8 mouse cellular contexts compared by ENCODE assay signal in the genomic region with DNA sequence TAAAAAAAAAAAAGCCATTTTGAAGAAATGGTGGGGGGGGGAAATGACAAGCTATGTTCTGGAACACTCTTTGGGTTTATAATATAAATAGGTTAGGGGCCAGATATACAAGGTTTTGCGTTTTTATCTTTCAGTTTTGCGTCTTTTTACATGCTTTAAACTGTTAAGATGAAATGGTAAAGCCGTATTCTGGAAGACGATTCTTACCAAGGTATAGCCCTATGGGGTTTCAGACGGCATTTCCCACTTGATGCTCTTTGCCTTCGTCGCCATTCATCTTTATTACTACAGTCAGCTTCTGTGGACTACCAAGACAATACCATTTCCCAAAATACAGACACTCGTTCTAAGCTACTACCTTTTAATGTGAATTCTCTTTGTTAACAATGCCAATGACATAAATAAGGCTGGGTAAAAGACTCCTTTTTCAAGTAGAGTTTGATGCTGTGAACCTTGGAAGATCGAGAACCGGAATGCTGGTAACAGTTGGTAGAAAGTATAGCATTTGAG. TPM values are rescaled to one million over a fixed set of nuclear protein-coding genes. Genes with fewer than 3 reads are reported as not detected.
A peak's percentile ranks its signal among the peaks of the same experiment; 100 is the strongest.
DNase-seq lines count a peak whose midpoint lies in the region; ATAC-seq and TF ChIP-seq lines count a peak whose summit lies in the region.

No protein-coding gene starts in this region.

- 10% methylated on average over 10 of the region's 10 CpGs for WGBS in hindbrain, embryonic 16.5 days
- WGBS in neural tube, embryonic 13.5 days = 11% methylated on average over 10 of the region's 10 CpGs

- peak; percentile 3 for DNase-seq in layer of hippocampus, adult 9-10 months (ENCODE audit: low spot score)
- DNase-seq in layer of hippocampus, postnatal 10 days (ENCODE audit: low spot score in 2 of 2) = no peak
- DNase-seq in adrenal gland, postnatal 4 days (ENCODE audit: low spot score in 2 of 2) = no peak
- DNase-seq in kidney, postnatal 25 days = no peak

- peak overlapping the region; percentile 98 for H3K9ac ChIP-seq in hindbrain, embryonic 16.5 days (ENCODE audit: low read depth, low read length)
- H3K9ac ChIP-seq in neural tube, embryonic 13.5 days = peak overlapping the region; percentile 97

- peak overlapping the region; percentile 56 for H3K4me2 ChIP-seq in hindbrain, embryonic 16.5 days (ENCODE audit: low read length)
- H3K4me2 ChIP-seq in neural tube, embryonic 13.5 days = peak overlapping the region; percentile 55

- TF ChIP-seq POLR2A in cortical plate, adult 2 months (IDR thresholded peaks at IDR 0.05; ENCODE audit: extremely low read depth, insufficient read depth, low read length) = no peak

- H3K4me3 ChIP-seq in cortical plate, adult 2 months (ENCODE audit: insufficient read depth, low read length) = peak overlapping the region; percentile 98; the same call in 1 of the 2 replicates
- H3K4me3 ChIP-seq in hindbrain, embryonic 16.5 days (ENCODE audit: low read length) = peak overlapping the region; percentile 87
- H3K4me3 ChIP-seq in neural tube, embryonic 13.5 days = peak overlapping the region; percentile 89

- no peaks in the 10 kb centered on the region for H3K36me3 ChIP-seq in hindbrain, embryonic 16.5 days (ENCODE audit: control insufficient read depth, insufficient read depth, low read length)
- no peaks in the 10 kb centered on the region for H3K36me3 ChIP-seq in neural tube, embryonic 13.5 days

- no peak overlapping the region for H3K27ac ChIP-seq in cortical plate, adult 2 months (ENCODE audit: insufficient read depth, low read length)
- peak overlapping the region; percentile 100 for H3K27ac ChIP-seq in hindbrain, embryonic 16.5 days (ENCODE audit: low read depth, low read length)
- H3K27ac ChIP-seq in neural tube, embryonic 13.5 days (replicated peaks) = peak overlapping the region; percentile 100

- no peaks in the 10 kb centered on the region for H3K27me3 ChIP-seq in hindbrain, embryonic 16.5 days (replicated peaks; ENCODE audit: control insufficient read depth, insufficient read depth, low read length)
- no peaks in the 10 kb centered on the region for H3K27me3 ChIP-seq in neural tube, embryonic 13.5 days

- H3K9me3 ChIP-seq in hindbrain, embryonic 16.5 days (ENCODE audit: control insufficient read depth, low read length) = no peaks in the 10 kb centered on the region
- H3K9me3 ChIP-seq in neural tube, embryonic 13.5 days = no peaks in the 10 kb centered on the region

- ATAC-seq in hindbrain, embryonic 16.5 days = no peak
- no peak for ATAC-seq in neural tube, embryonic 13.5 days (ENCODE audit: low read depth)
- no peak for ATAC-seq in activated CD4-positive, CD25-positive, alpha-beta regulatory T cell, adult 4 months

- TF ChIP-seq CTCF in cortical plate, adult 2 months (IDR thresholded peaks at IDR 0.05; ENCODE audit: extremely low read depth, insufficient read depth, low read length) = no peak

- no peaks in the 10 kb centered on the region for H3K4me1 ChIP-seq in cortical plate, adult 2 months (ENCODE audit: control insufficient read depth, insufficient read depth, low read length)
- peaks cover 3% of the 10 kb centered on the region for H3K4me1 ChIP-seq in hindbrain, embryonic 16.5 days (ENCODE audit: control insufficient read depth, insufficient read depth, low read depth, low read length)
- H3K4me1 ChIP-seq in neural tube, embryonic 13.5 days (replicated peaks) = peaks cover 33% of the 10 kb centered on the region

RNA-seq across cellular contexts. Expression of a gene that starts 1.6 kb away (rescaled TPM):
- 10 to 100 TPM; 83.2 to 85.6 TPM for total RNA-seq in layer of hippocampus, postnatal 10 days (2021)
- 31.1 and 33.8 TPM in 2 replicates for polyA plus RNA-seq in cortical plate, adult 2 months (2012; rRNA removed)
- 32.2 and 32.8 TPM in 2 replicates for polyA plus RNA-seq in hindbrain, embryonic 16.5 days (2015; fragmentation: Nextera tagmentation; extraction: Ambion mirVana)
- polyA plus RNA-seq in neural tube, embryonic 13.5 days (2015; fragmentation: Nextera tagmentation; extraction: Ambion mirVana) = 27.3 and 28.3 TPM in 2 replicates
- 10 to 100 TPM; 12.1 to 15.8 TPM for polyA plus RNA-seq in activated CD4-positive, CD25-positive, alpha-beta regulatory T cell, adult 4 months (2017; shearing (Covaris generic))
- total RNA-seq in adrenal gland, postnatal 4 days (2021) = 10 to 100 TPM; 48.6 to 52.9 TPM
